Mouse (Mus musculus): ENCODE measurements around the gene Syngr1.

- TF ChIP-seq CTCF (IDR thresholded peaks at IDR 0.05; ENCODE audit: borderline replicate concordance, insufficient read depth, low read length): no peak
- TF ChIP-seq POLR2A (IDR thresholded peaks at IDR 0.05; ENCODE audit: low read depth, low read length): no peak
Observed at GRCm38 (mm10) chr15:80107575-80107974, 16.4 kb downstream of the Syngr1 start.

All from embryonic fibroblast, embryonic 13.5 days (primary cell).